Mouse (Mus musculus) embryonic fibroblast, embryonic 13.5 days (primary cell): ENCODE data around the gene Cpm.

Source experiments
- CTCF ChIP-seq: IDR thresholded peaks from 2 replicates; pipeline ENCODE4 v1.5.1; 2011; ENCODE audit warnings: mild to moderate bottlenecking, control low read depth, low read length, moderate library complexity, borderline replicate concordance; ENCODE audit not compliant: insufficient read depth
- POLR2A ChIP-seq: IDR thresholded peaks from 2 replicates; pipeline ENCODE4 v1.6.1; 2011; ENCODE audit warnings: low read depth, mild to moderate bottlenecking, control low read depth, low read length, moderate library complexity

GRCm38 (mm10) chr10:117703506-117703905, 74.2 kb downstream of the Cpm start:
- TF ChIP-seq POLR2A = no peak
- TF ChIP-seq CTCF = no peak
